Mouse (Mus musculus) liver, postnatal 0 days (tissue): ENCODE results near the gene Magi2. TPM values are rescaled to one million over a fixed set of nuclear protein-coding genes. Genes with fewer than 3 reads are reported as not detected.

ENCODE experiments used
- ATAC-seq: fragments of 200-750 bp; cut with Nextera tagmentation; 2 replicates; pipeline ENCODE4 v1.8.0; 2017; ENCODE audit warnings: mild to moderate bottlenecking, moderate library complexity
- DNase-seq: peaks from one replicate; pipeline ENCODE4 v3.0.0-alpha.2; 2016
- H3K27ac ChIP-seq: fragments of 300-500 bp; sonication (generic); 2 replicates; pipeline ENCODE4 v1.5.1; 2014; ENCODE audit warnings: antibody characterized with exemption, moderate library complexity, mild to moderate bottlenecking, low read depth
- H3K27me3 ChIP-seq: fragments of 300-500 bp; sonication (generic); 2 replicates; pipeline ENCODE4 v1.6.1; 2014; ENCODE audit warnings: low read length, control low read depth, mixed read lengths; ENCODE audit not compliant: insufficient read depth
- H3K36me3 ChIP-seq: fragments of 300-500 bp; sonication (generic); replicated peaks from 2 replicates; pipeline ENCODE4 v1.6.1; 2014; ENCODE audit warnings: mild to moderate bottlenecking, control low read depth, low read length, moderate library complexity, mixed read lengths; ENCODE audit not compliant: insufficient read depth
- H3K4me1 ChIP-seq: fragments of 300-500 bp; sonication (generic); 2 replicates; pipeline ENCODE4 v1.6.1; 2014; ENCODE audit warnings: antibody characterized with exemption, mild to moderate bottlenecking, control low read depth; ENCODE audit not compliant: insufficient read depth
- H3K4me2 ChIP-seq: fragments of 300-500 bp; sonication (generic); 2 replicates; pipeline ENCODE4 v1.6.1; 2014; ENCODE audit warnings: low read depth, mild to moderate bottlenecking, low read length, moderate library complexity, mixed read lengths
- H3K4me3 ChIP-seq: fragments of 300-500 bp; sonication (generic); 2 replicates; pipeline ENCODE4 v1.5.1; 2014; ENCODE audit warnings: low read depth, low read length
- H3K9ac ChIP-seq: fragments of 300-500 bp; sonication (generic); replicated peaks from 2 replicates; pipeline ENCODE4 v1.6.1; 2014; ENCODE audit warnings: mild to moderate bottlenecking, moderate library complexity
- H3K9me3 ChIP-seq: fragments of 300-500 bp; sonication (generic); 2 replicates; pipeline ENCODE4 v1.6.1; 2016; ENCODE audit warnings: mild to moderate bottlenecking, control low read depth, low read length, mixed read lengths
- CTCF ChIP-seq: sonication (generic); IDR thresholded peaks from 2 replicates; pipeline ENCODE4 v1.5.1; 2016; ENCODE audit warnings: antibody characterized with exemption, low read depth
- EP300 ChIP-seq: IDR thresholded peaks from 2 replicates; pipeline ENCODE4 v1.6.1; 2016; ENCODE audit warnings: antibody characterized with exemption, low read depth, mild to moderate bottlenecking
- WGBS: fragments of 180-500 bp; shearing (Covaris S2); extraction: QIAGEN DNeasy Blood & Tissue Kit; methylation state at CpG from one replicate; pipeline ENCODE4 v1.1.7; 2014; ENCODE audit not compliant: insufficient replicate concordance; 5-methylcytosine and 5-hydroxymethylcytosine counted together
- polyA plus RNA-seq: library from polyadenylated mRNA; unstranded; fragments of >200 nt; fragmentation: Nextera tagmentation; extraction: Ambion mirVana; gene quantifications from 2 replicates; pipeline ENCODE4 v1.2.1, GENCODE M21; 2015

Gene Magi2
- polyA plus RNA-seq, 1 experiment from 2014 or later: 0.08 TPM

GRCm38 (mm10) chr5:20643741-20644140, 1416.9 kb downstream of the Magi2 start:
- no peak for TF ChIP-seq EP300
- TF ChIP-seq CTCF: no peak
- ATAC-seq (no peak), DNase-seq (no peak)
- 45% methylated on average over 1 of the region's 1 CpGs for WGBS
- H3K36me3 ChIP-seq: no peaks in the 10 kb centered on the region
- no peak overlapping the region for H3K27ac ChIP-seq
- no peak overlapping the region for H3K4me2 ChIP-seq
- H3K9me3 ChIP-seq: no peaks in the 10 kb centered on the region
- H3K4me1 ChIP-seq: no peaks in the 10 kb centered on the region
- no peaks in the 10 kb centered on the region for H3K27me3 ChIP-seq
- no peak overlapping the region for H3K9ac ChIP-seq
- no peak overlapping the region for H3K4me3 ChIP-seq

GRCm38 (mm10) chr5:20646947-20647346, 1420.1 kb downstream of the Magi2 start:
- H3K27ac ChIP-seq: no peak overlapping the region
- no peak for DNase-seq
- no peaks in the 10 kb centered on the region for H3K27me3 ChIP-seq
- no peak for ATAC-seq
- H3K4me2 ChIP-seq: no peak overlapping the region
- TF ChIP-seq CTCF: no peak
- TF ChIP-seq EP300: no peak
- no peak overlapping the region for H3K4me3 ChIP-seq
- H3K4me1 ChIP-seq: no peaks in the 10 kb centered on the region
- 77% methylated on average over 3 of the region's 3 CpGs for WGBS
- no peak overlapping the region for H3K9ac ChIP-seq
- H3K36me3 ChIP-seq: no peaks in the 10 kb centered on the region
- H3K9me3 ChIP-seq: no peaks in the 10 kb centered on the region

- Histone ChIP-seq H3K4me2 (no peak overlapping the region), H3K27ac (no peak overlapping the region), H3K27me3 (no peaks in the 10 kb centered on the region), H3K36me3 (no peaks in the 10 kb centered on the region), H3K9ac (no peak overlapping the region), H3K4me1 (no peaks in the 10 kb centered on the region), H3K4me3 (no peak overlapping the region), H3K9me3 (no peaks in the 10 kb centered on the region)
- 72% methylated on average over 11 of the region's 11 CpGs for WGBS
- no peak for ATAC-seq
- TF ChIP-seq EP300 (no peak), CTCF (no peak)
- DNase-seq: no peak
Observed at GRCm38 (mm10) chr5:20653425-20654185, 1426.8 kb downstream of the Magi2 start.

GRCm38 (mm10) chr5:20654766-20655472, 1428.1 kb downstream of the Magi2 start:
- WGBS: 53% methylated on average over 10 of the region's 10 CpGs
- no peak overlapping the region for H3K9ac ChIP-seq
- DNase-seq (no peak), ATAC-seq (no peak)
- TF ChIP-seq CTCF (no peak), EP300 (no peak)
- H3K36me3 ChIP-seq: no peaks in the 10 kb centered on the region
- H3K9me3 ChIP-seq: no peaks in the 10 kb centered on the region
- H3K4me1 ChIP-seq: no peaks in the 10 kb centered on the region
- H3K4me2 ChIP-seq: no peak overlapping the region
- H3K4me3 ChIP-seq: no peak overlapping the region
- H3K27ac ChIP-seq: no peak overlapping the region
- no peaks in the 10 kb centered on the region for H3K27me3 ChIP-seq

- Histone ChIP-seq H3K9me3 (no peaks in the 10 kb centered on the region), H3K36me3 (no peaks in the 10 kb centered on the region), H3K4me3 (no peak overlapping the region), H3K27ac (no peak overlapping the region), H3K9ac (no peak overlapping the region), H3K4me2 (no peak overlapping the region), H3K27me3 (no peaks in the 10 kb centered on the region), H3K4me1 (no peaks in the 10 kb centered on the region)
- DNase-seq (no peak), ATAC-seq (no peak)
- whole genome bisulfite sequencing: 78% methylated on average over 5 of the region's 5 CpGs
- TF ChIP-seq CTCF: no peak
- TF ChIP-seq EP300: no peak
Observed at GRCm38 (mm10) chr5:20657056-20657455, 1430.2 kb downstream of the Magi2 start.

GRCm38 (mm10) chr5:20667601-20668000, 1440.8 kb downstream of the Magi2 start:
- H3K4me1 ChIP-seq: no peaks in the 10 kb centered on the region
- no peak overlapping the region for H3K4me2 ChIP-seq
- H3K4me3 ChIP-seq: no peak overlapping the region
- H3K9ac ChIP-seq: no peak overlapping the region
- no peak overlapping the region for H3K27ac ChIP-seq
- DNase-seq: no peak
- ATAC-seq: no peak
- no peaks in the 10 kb centered on the region for H3K36me3 ChIP-seq
- TF ChIP-seq EP300: no peak
- TF ChIP-seq CTCF: no peak
- WGBS: 86% methylated on average over 8 of the region's 8 CpGs
- no peaks in the 10 kb centered on the region for H3K27me3 ChIP-seq
- no peaks in the 10 kb centered on the region for H3K9me3 ChIP-seq
